Mouse (Mus musculus) limb, embryonic 14.5 days (tissue): ENCODE measurements around the gene Phc2. TPM values are rescaled to one million over a fixed set of nuclear protein-coding genes. Genes with fewer than 3 reads are reported as not detected.
A peak's percentile ranks its signal among the peaks of the same experiment; 100 is the strongest.
"Not testable (repeated sequence)": the region's sequence is repeated elsewhere in the genome, so short reads cannot be mapped to it uniquely, and the experiment has no call there.

Source experiments
- ATAC-seq: fragments of 200-750 bp; cut with Nextera tagmentation; 2 replicates; pipeline ENCODE4 v1.8.0; 2017; ENCODE audit warnings: low read depth, moderate number of reproducible peaks, moderate TSS enrichment; ENCODE audit not compliant: low FRiP score
- DNase-seq: peaks from one replicate; pipeline ENCODE4 v3.0.0-alpha.2; 2015; ENCODE audit warnings: low spot score
- H3K27ac ChIP-seq: fragments of 300-500 bp; sonication (generic); replicated peaks from 2 replicates; pipeline ENCODE4 v1.5.1; 2014; ENCODE audit warnings: low read depth, mild to moderate bottlenecking, low read length, moderate library complexity, mixed read lengths
- H3K27me3 ChIP-seq: fragments of 300-500 bp; sonication (generic); 2 replicates; pipeline ENCODE4 v1.6.1; 2014; ENCODE audit warnings: low read length, mixed read lengths; ENCODE audit not compliant: control insufficient read depth, insufficient read depth
- H3K36me3 ChIP-seq: fragments of 300-500 bp; sonication (generic); 2 replicates; pipeline ENCODE4 v1.6.1; 2014; ENCODE audit warnings: mild to moderate bottlenecking, low read length, moderate library complexity, mixed read lengths; ENCODE audit not compliant: control insufficient read depth, insufficient read depth
- H3K4me1 ChIP-seq: fragments of 300-500 bp; sonication (generic); 2 replicates; pipeline ENCODE4 v1.6.1; 2014; ENCODE audit warnings: antibody characterized with exemption, low read length, mixed read lengths; ENCODE audit not compliant: control insufficient read depth, insufficient read depth
- H3K4me2 ChIP-seq: fragments of 300-500 bp; sonication (generic); replicated peaks from 2 replicates; pipeline ENCODE4 v1.6.1; 2014; ENCODE audit warnings: low read depth, mild to moderate bottlenecking, low read length, moderate library complexity; ENCODE audit not compliant: severe bottlenecking
- H3K4me3 ChIP-seq: fragments of 300-500 bp; sonication (generic); replicated peaks from 2 replicates; pipeline ENCODE4 v1.5.1; 2014; ENCODE audit warnings: low read length
- H3K9ac ChIP-seq: fragments of 300-500 bp; sonication (generic); 2 replicates; pipeline ENCODE4 v1.6.1; 2014; ENCODE audit warnings: mild to moderate bottlenecking, low read depth, low read length, moderate library complexity; ENCODE audit not compliant: severe bottlenecking
- H3K9me3 ChIP-seq: fragments of 300-500 bp; sonication (generic); 2 replicates; pipeline ENCODE4 v1.6.1; 2016; ENCODE audit warnings: low read length; ENCODE audit not compliant: control insufficient read depth
- POLR2A ChIP-seq: fragments of 200-500 bp; IDR thresholded peaks from 2 replicates; pipeline ENCODE4 v1.8.0; 2012; ENCODE audit warnings: inconsistent platforms, mild to moderate bottlenecking, moderate library complexity, borderline replicate concordance; ENCODE audit not compliant: insufficient read depth, insufficient read length; ENCODE audit errors: extremely low read depth
- WGBS: fragments of 180-500 bp; shearing (Covaris S2); extraction: QIAGEN DNeasy Blood & Tissue Kit; methylation state at CpG from one replicate; pipeline ENCODE4 v1.1.7; 2014; 5-methylcytosine and 5-hydroxymethylcytosine counted together
- polyA plus RNA-seq, 2 experiments: library from polyadenylated mRNA; depleted of rRNA in 1 of 2; stranded (reverse) in 1 of 2; unstranded in 1 of 2; fragments of >200 nt; fragmentation: Nextera tagmentation in 1 of 2; extraction: Ambion mirVana in 1 of 2; gene quantifications; 2 replicates each; pipeline versions ENCODE4 v1.2.1 to v1.2.3; 2012 to 2014

The Phc2 gene
- polyA plus RNA-seq, 2 experiments = 69.8 to 103 TPM

GRCm38 (mm10) chr4:128610706-128611105 is 43.8 kb upstream of the Phc2 start:
- no peaks in the 10 kb centered on the region for H3K9me3 ChIP-seq
- peak overlapping the region; percentile 57; the same call in 1 of the 2 replicates for H3K4me3 ChIP-seq
- ATAC-seq (no peak), DNase-seq (no peak)
- H3K4me2 ChIP-seq = peak overlapping the region; percentile 76
- no peak overlapping the region for H3K9ac ChIP-seq
- 28% methylated on average over 10 of the region's 10 CpGs for WGBS
- H3K36me3 ChIP-seq = no peaks in the 10 kb centered on the region
- no peak for TF ChIP-seq POLR2A
- peaks cover 9% of the 10 kb centered on the region for H3K4me1 ChIP-seq
- H3K27me3 ChIP-seq = no peaks in the 10 kb centered on the region
- no peak overlapping the region for H3K27ac ChIP-seq

GRCm38 (mm10) chr4:128611726-128612125 is 42.8 kb upstream of the Phc2 start:
- DNase-seq, H3K4me3 ChIP-seq, H3K9me3 ChIP-seq, H3K4me2 ChIP-seq, H3K27ac ChIP-seq, ATAC-seq, H3K27me3 ChIP-seq, H3K9ac ChIP-seq, H3K36me3 ChIP-seq, H3K4me1 ChIP-seq: not testable (repeated sequence)
- 78% methylated on average over 2 of the region's 3 CpGs for WGBS

GRCm38 (mm10) chr4:128613326-128613725 is 41.2 kb upstream of the Phc2 start:
- TF ChIP-seq POLR2A = no peak
- H3K27me3 ChIP-seq = no peaks in the 10 kb centered on the region
- no peak overlapping the region for H3K9ac ChIP-seq
- H3K27ac ChIP-seq = no peak overlapping the region
- H3K4me1 ChIP-seq = peaks cover 16% of the 10 kb centered on the region
- DNase-seq = peak; percentile 81
- no peak overlapping the region for H3K4me3 ChIP-seq
- H3K9me3 ChIP-seq = no peaks in the 10 kb centered on the region
- no peak overlapping the region for H3K4me2 ChIP-seq
- 13% methylated on average over 8 of the region's 8 CpGs for WGBS
- no peaks in the 10 kb centered on the region for H3K36me3 ChIP-seq
- no peak for ATAC-seq

- Histone ChIP-seq H3K27me3 (no peaks in the 10 kb centered on the region), H3K4me1 (peaks cover 16% of the 10 kb centered on the region), H3K27ac (no peak overlapping the region), H3K4me2 (no peak overlapping the region), H3K36me3 (no peaks in the 10 kb centered on the region), H3K9ac (no peak overlapping the region), H3K4me3 (no peak overlapping the region), H3K9me3 (no peaks in the 10 kb centered on the region)
- TF ChIP-seq POLR2A = no peak
- WGBS = 92% methylated on average over 14 of the region's 14 CpGs
- no peak for DNase-seq
- no peak for ATAC-seq
Measured at GRCm38 (mm10) chr4:128615761-128616160, 38.7 kb upstream of the Phc2 start.

- TF ChIP-seq POLR2A = no peak
- ATAC-seq (no peak), DNase-seq (no peak)
- no peaks in the 10 kb centered on the region for H3K9me3 ChIP-seq
- H3K36me3 ChIP-seq = no peaks in the 10 kb centered on the region
- H3K4me3 ChIP-seq = no peak overlapping the region
- H3K4me2 ChIP-seq = no peak overlapping the region
- WGBS = 74% methylated on average over 17 of the region's 17 CpGs
- H3K27me3 ChIP-seq = no peaks in the 10 kb centered on the region
- no peak overlapping the region for H3K27ac ChIP-seq
- H3K9ac ChIP-seq = no peak overlapping the region
- peaks cover 15% of the 10 kb centered on the region for H3K4me1 ChIP-seq
Measured at GRCm38 (mm10) chr4:128617363-128618120, 37.0 kb upstream of the Phc2 start.
